Mouse (Mus musculus) CH12.LX (cell line): ENCODE measurements around the gene Ncor2.

Source experiments
- CTCF ChIP-seq, 2 experiments: IDR thresholded peaks in 1 of 2; conservative IDR thresholded peaks in 1 of 2; 2 replicates each; pipeline ENCODE4 v1.5.1; 2011 to 2012; ENCODE audit warnings: low read depth in 2 of 2, low read length in 2 of 2, improper control_type of control experiment in 1 of 2, inconsistent platforms in 1 of 2, mild to moderate bottlenecking in 1 of 2, moderate library complexity in 1 of 2
- JUN ChIP-seq: IDR thresholded peaks from 2 replicates; pipeline ENCODE4 v1.6.1; 2011; ENCODE audit warnings: low read depth, mild to moderate bottlenecking, low read length, improper control_type of control experiment, moderate library complexity; ENCODE audit not compliant: insufficient read depth
- JUND ChIP-seq: conservative IDR thresholded peaks from 2 replicates; pipeline ENCODE4 v1.6.1; 2011; ENCODE audit warnings: low read depth, low read length, improper control_type of control experiment
- MAZ ChIP-seq: IDR thresholded peaks from 2 replicates; pipeline ENCODE4 v1.6.1; 2012; ENCODE audit warnings: low read depth, mild to moderate bottlenecking, inconsistent platforms, low read length, improper control_type of control experiment, moderate library complexity
- MXI1 ChIP-seq: IDR thresholded peaks from 2 replicates; pipeline ENCODE4 v1.6.1; 2011; ENCODE audit warnings: mild to moderate bottlenecking, low read depth, low read length, improper control_type of control experiment
- NELFE ChIP-seq: IDR thresholded peaks from 2 replicates; pipeline ENCODE4 v1.6.1; 2011; ENCODE audit warnings: low read depth, low read length, improper control_type of control experiment
- POLR2A ChIP-seq: IDR thresholded peaks from 2 replicates; pipeline ENCODE4 v1.6.1; 2011; ENCODE audit warnings: low read depth, mild to moderate bottlenecking, improper control_type of control experiment, low read length
- RAD21 ChIP-seq: IDR thresholded peaks from 2 replicates; pipeline ENCODE4 v1.6.1; 2011; ENCODE audit warnings: low read depth, mild to moderate bottlenecking, low read length, improper control_type of control experiment, moderate library complexity
- SMC3 ChIP-seq: IDR thresholded peaks from 2 replicates; pipeline ENCODE4 v1.6.1; 2011; ENCODE audit warnings: low read depth, low read length, improper control_type of control experiment
- UBTF ChIP-seq: IDR thresholded peaks from 2 replicates; pipeline ENCODE4 v1.6.1; 2012; ENCODE audit warnings: low read depth, mild to moderate bottlenecking, inconsistent platforms, low read length, improper control_type of control experiment, moderate library complexity
- ZC3H11A ChIP-seq: IDR thresholded peaks from 2 replicates; pipeline ENCODE4 v1.6.1; 2012; ENCODE audit warnings: low read depth, mild to moderate bottlenecking, inconsistent platforms, low read length, improper control_type of control experiment
- ZNF384 ChIP-seq: IDR thresholded peaks from 2 replicates; pipeline ENCODE4 v1.6.1; 2012; ENCODE audit warnings: low read depth, low read length, improper control_type of control experiment, inconsistent platforms

DNA sequence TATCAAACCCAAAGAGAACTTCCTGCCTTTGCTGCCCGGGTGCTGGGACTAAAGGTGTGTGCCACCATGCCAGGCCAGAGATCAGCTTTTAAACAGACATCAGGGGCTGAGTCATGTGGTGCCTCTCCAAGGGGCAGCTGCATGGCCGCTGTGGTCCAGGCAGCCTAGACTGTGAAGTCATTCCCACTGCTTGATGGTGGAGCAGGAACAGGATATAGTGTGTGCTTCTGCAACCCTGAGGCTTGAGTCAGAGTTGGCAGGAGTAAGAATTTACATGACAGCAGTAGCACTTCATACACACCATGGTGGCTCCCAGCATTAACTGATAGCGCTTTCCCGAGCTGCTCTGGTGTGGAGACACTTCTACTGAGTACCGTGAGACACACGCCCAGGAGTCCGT lies 106.6 kb downstream of the Ncor2 start:
- TF ChIP-seq POLR2A (no peak), JUND (no peak), CTCF (conservative IDR thresholded peaks at IDR 0.05 in 1 of 2, IDR thresholded peaks at IDR 0.05 in 1 of 2; ENCODE audit: low read depth in 2 of 2, low read length in 2 of 2) (no peak), NELFE (no peak), RAD21 (no peak), MAZ (no peak), ZC3H11A (no peak), JUN (no peak), MXI1 (no peak), UBTF (no peak), ZNF384 (no peak), SMC3 (no peak)
